Mouse (Mus musculus) fibroblast of lung, adult 2 months (primary cell): Measurements from ENCODE around the gene Ccdc32.
"Not testable (repeated sequence)": the region's sequence is repeated elsewhere in the genome, so short reads cannot be mapped to it uniquely, and the experiment has no call there.

Experiments used
- DNase-seq: peaks from one replicate; pipeline ENCODE4 v3.0.0-alpha.2; 2011; ENCODE audit warnings: low read depth

Gene Ccdc32

DNA sequence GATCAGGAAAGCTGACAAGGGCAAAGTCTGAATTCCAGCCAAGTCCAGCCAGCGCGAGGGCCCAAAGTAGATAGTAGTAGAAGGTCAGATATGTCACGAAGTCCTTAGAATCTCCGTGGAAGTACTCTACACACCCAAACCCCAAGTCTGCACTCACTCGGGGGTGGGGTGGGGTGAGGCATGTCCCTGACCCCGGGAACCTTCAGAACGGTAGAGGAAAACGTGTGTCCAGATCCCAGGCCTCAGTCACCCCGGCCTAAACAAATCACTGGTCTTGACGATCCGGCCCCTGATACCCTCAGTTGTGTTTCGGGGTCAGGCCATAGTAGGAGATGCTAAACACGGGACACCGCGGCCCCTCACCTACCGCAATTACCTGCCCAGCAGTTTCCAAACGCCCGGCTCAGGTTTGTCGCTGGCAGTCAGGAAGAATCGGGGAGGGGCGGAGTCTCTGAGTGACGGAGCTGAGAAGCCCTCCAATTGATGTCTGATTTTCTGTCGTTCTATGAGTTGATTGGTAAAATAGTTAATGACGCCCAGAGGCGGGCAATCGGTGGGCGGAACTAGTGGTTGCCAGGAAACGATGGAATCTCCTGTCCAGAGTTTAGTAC, at the start of gene Ccdc32:
Gene Ccdc32 (minus strand): TSS at position 453 of the 611 bp plus-strand sequence.
- DNase-seq = peak; percentile 90

DNA sequence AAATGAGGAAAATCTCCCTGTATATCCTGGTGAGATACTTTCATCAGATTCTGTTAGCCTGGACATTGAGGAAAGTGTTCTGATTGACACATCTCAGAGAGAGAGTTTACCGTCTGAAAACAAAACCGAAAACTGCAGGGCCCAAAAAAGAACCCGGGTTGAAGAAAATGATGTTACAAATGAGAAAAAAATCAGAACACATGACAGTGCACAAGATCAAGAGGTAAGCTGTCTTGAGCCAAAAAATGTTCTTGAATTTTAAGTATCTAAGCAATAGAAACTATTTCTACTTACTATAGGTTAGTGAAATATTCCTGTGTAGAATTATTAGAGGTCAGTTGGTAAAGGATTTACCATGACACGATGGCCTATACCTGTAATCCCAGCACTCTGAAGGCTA, 43.2 kb upstream of the Ccdc32 start:
- DNase-seq = no peak

DNA sequence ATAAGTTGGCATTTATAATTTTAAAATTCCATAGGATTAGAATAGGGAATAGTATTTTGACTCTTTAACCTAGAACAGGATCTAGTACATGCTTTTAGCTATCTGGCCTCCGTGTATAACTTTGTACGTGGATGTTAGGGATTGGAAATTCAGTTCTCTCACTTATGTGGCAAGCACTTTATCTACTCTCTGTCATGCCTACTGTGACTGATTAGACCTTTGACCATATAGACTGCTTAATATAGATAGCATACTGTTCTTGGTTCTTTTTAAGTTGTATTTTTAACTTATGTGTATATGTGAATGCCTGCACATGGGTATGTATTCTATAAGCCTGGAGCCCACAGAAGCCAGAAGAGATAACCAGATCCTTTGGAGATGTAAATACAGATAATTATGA, 30.9 kb upstream of the Ccdc32 start:
- DNase-seq = no peak

DNA sequence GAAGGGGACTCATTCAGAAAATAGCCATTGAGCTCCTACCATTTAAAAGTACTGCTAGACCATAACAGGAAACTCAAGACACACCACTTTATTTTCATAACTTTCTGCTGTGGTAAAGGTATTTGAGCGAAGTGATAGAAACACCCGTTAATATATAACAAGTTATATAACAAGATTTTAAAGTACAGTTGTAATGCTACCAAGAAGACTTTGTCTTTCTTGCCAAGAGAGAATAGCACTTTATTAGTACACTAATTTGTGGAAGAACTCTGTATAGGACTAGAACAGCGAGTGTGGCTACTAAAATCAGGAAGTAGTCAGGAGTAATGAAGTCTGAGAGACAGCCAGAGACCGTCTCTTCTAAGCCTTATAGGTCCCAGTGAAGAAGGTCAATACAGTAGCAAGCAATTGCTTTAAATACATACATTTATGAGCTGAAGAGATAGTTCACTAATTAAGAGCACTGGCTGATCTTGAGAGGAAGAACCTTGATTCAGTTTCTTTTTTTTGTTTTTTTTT, 21.0 kb upstream of the Ccdc32 start:
- no peak for DNase-seq

DNA sequence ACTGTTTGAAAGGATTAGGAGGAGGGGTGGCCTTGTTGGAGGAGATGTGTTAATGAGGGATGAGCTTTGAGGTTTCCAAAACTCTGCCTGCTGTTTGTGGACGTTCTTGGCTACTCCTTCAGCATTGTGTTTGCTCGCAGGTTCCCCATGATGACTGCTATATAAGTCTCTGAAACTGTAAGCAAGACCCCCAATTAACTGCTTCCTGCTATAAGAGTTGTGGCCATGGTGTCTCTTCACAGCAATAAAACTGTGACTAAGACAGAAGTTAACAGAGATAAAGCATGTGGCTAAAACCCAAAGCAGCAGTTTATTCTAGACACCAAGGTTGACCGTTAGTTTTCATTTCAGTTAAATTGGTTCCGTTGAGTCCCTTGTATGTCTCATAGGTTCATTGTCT, 18.7 kb upstream of the Ccdc32 start:
- DNase-seq = no peak

DNA sequence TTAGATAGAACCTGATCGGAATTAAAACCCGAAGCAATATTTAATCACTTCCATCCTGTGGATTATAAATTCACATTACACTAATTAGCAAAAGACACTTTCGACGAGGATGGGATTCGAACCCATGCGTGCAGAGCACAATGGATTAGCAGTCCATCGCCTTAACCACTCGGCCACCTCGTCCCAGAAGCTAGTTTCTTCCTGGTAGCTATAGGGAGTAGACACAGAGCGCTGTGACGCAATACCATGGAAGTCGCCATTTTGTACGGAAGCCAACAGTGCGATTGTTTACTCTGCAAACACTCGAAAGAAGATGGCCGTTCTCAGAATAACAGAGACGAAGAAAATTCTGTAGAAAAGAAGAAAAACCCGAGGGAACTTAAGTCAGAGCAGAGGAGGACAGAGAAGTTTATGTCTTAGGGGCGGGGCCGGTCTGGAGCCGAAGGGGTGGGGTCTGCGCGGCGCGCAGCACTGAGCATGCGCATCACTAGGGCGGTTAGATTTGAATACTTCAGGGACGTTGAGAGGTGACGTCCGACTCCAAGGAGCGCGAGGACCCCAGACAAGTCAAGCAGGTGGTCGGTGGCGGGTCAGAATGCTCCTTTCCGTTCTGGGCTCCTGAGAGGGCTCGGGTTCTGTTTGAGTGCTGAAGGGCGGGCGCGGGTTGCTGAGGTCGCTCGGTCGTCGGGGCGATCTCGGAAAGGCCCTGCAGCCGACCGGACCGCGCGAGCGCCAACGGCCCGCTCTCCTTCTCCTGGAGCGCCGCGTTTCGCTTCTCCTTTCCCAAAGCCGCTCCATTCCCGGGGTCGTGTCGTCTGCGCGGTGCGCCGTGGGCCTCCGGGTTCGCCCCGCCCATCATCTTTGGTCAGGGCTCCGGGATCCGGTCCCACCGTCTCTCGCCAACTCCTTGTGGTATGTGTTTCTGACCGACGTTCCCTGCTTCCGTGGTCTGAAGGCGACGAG, 17.7 kb upstream of the Ccdc32 start, which contains the start of gene Knl1:
Gene Knl1 (plus strand): TSS at position 471 of the 963 bp plus-strand sequence.
- DNase-seq = peak; percentile 87

DNA sequence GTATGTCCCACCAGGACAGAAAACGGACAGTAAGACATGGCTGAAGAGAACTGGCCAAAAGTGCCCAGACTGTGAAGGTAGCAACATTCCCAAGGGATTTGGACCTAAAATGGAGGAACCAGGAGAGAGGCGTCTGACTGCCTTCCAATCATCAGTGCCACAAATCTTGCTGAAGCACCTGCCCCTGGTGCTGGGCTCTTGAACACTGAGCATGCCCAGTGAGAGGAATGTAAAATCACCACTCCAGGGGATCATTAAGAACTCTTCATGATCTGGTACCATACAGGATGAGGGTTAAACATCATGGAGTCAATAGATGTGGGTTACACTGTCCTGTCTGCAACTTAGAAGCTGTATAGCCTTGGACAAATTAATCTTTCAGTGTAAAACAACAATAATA, 16.0 kb upstream of the Ccdc32 start:
- no peak for DNase-seq

DNA sequence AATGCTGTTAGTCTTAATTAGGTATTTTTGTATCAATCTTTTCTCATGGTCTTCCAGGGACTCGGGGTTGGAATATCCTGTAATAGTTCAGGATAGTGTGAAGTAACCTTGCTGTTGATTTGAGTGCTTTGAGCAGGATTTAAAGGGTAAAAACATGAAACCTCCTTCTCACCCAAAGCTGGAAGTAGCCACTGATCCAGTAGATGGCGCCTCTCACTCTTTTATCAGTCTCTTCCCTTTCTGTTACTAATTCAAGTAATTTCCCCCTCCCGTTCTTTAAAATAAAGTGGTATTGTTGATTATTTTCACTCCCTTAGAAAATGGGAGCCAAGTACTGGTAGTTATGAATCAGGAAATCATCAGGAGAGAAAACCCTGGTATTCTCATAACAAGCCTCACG, 11.7 kb upstream of the Ccdc32 start:
- no peak for DNase-seq

DNA sequence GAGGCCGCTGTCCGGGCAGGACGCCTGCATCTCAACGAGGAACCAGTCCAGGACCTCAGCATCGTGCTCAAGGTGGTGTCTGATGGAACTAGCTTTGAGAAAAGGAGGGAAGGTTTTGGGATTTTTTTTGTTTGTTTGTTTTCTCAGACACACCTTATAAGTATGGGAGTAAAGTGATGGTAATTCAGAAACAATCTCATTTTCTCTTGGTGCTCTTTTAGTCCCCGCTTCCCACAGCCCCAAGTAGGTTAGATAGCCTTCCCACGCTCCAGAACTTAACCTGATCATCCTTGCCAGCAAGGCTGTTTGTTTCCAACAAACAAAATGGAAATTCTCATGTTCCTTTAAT, 6.2 kb upstream of the Ccdc32 start:
- no peak for DNase-seq

DNA sequence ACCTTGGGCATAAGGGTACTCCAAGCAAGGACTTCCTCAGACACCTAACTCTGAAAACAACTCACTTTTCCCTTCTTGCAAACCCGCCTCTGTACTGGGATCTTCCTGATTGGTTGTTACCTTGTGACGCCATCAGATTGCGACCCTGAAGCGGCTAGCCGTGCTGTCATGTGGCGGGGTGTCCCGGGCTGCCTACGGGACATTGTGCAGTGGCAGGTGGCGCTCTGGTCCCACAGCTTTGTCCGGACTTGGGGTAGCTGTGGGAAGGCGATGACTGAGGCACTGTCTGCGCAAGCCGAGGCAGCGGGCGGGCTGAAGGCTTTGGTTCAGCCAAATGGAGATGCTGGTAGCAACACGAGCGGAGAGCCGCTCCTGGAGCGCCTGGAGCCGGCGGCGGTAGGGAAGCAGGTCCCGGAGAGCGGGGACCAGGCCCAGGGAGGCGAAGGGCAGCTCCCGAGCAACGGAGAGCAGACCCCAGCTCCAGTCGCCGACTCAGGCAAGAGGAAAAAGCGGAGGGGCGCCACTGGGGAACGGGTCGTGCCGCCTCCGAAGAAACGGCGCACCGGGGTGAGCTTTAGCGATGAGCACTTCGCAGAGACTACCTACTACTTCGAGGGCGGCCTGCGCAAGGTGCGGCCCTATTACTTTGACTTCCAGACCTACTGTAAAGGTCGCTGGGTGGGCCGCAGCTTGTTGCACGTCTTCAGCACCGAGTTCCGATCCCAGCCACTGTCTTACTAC, 5.6 kb upstream of the Ccdc32 start, which contains the start of gene Rpusd2:
Gene Rpusd2 (plus strand): TSS at position 135 of the 741 bp plus-strand sequence.
- DNase-seq = peak; percentile 90

DNA sequence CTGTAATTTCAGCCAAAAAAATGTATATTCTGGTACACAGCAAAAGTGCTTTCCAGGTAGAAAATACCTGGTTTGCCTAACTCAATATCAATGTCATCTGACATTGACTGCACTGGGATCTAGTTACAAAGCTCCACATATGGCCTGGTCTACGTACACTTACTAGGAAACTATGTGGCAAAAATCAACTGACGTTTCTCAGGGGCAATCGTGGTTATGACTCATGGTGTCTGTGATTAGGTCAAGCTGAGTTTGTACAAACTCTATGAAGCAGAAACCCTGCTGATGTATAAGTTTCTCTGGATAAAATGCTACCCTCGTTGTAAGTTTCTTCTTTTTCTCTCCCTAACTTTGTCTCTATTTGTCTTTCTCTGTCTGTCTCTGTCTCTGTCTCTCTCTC, 3.0 kb upstream of the Ccdc32 start:
- DNase-seq = no peak

DNA sequence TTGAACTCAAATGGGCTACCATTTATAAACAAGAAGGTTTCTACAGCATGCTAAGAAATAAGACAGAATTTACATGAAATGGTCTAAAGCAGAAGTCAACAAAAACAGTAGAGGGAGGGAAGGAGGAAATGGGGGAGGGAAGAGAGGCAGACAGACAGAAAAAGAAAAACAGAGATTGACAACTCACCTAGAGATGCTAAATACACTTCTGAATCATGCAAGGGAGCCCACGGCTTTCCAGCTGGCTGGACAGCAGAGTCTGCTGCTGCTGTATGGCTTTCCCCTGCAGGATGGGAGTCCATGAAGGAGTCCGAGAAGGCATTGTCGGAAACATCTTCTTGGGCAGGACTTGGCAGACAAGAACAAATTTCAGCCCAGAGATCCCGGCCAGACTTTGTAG, 2.2 kb downstream of the Ccdc32 start:
- no peak for DNase-seq

DNA sequence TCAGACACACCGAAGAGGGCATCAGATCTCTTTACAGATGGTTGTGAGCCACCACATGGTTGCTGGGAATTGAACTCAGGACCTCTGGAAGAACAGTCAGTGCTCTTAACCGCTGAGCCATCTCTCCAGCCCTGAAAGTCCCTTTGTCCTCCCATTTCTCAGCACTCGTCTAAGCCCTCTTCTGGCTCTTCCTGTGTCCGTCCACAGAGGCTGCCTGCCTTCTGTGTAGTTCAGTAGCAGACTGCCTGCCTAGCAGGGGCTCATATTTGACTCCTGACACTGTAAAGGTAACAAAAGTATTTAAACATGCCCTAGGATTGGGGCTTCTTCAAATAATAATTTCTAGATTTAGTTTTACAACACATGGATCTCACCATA, 4.0 kb downstream of the Ccdc32 start:
- DNase-seq = no peak

DNA sequence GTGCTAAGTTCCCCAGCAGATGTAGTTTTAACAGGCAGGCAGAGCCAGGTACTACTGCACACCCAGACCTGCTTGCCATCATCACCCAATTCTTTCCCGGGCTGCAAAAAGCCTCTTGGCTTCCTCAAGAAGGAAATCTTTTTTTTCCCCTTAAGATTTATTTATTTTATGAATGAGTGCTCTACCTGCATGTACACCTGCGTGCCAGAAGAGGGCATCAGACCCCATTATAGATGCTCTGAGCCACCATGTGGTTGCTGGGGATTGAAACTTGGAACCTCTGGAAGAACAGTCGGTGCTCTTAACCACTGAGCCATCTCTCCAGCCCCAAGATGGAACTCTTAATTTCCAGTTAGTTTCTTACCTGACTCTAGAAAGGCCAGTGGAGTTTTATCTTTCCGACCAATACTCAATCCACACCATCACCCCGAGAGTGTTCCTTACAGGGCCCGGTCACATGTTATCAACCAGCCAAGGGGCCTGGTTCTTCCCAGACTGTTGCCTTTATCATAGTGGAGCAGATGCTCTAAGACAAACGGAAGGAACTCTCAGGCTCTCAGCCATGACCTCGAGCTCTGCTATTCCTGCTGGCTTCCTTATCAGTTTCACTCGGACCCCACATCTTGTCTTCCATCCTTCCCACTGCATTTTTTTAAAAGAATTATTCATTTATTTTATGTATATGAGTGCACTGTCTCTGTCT, 4.5 kb downstream of the Ccdc32 start:
- no peak for DNase-seq

DNA sequence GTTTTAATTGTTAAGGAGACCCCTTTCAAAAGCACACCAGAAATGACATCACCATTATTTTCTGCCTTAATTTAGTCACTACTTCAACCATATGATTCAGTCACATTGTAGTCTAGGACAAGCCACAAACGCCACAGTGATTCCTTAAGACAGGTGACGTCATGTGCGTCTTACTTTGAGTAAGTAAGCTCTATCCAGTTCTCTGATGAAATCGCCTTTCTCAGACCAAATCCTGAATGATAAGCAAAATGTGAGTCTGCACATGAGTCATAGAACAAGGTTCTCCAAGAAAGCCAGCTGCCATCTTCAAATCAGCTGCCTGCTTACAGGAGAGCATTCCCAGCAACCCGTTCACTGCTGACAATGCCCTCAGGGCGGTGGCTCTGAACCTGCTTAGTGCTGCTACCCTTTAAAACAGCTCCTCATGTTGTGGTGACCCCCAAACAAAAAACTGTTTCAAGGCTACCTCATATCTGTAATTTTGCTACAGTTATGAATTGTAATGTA, 6.0 kb downstream of the Ccdc32 start:
- DNase-seq = no peak

DNA sequence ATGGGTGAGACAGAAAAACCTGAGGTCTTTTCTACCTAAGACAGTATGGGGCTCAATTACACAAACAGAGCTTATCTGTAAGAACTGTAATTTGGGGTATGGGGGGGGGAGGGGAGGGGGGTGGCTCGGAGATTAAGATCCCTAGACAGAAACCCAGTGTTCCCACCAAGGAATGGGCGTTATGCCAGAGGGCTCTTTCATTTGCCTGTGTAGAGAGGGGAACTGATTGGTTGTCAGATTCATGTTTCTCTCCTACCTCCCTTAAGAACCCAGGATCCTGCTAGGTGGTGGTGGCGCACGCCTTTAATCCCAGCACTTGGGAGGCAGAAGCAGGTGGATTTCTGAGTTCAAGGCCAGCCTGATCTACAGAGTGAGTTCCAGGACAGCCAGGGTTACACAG, 9.7 kb downstream of the Ccdc32 start:
- no peak for DNase-seq

DNA sequence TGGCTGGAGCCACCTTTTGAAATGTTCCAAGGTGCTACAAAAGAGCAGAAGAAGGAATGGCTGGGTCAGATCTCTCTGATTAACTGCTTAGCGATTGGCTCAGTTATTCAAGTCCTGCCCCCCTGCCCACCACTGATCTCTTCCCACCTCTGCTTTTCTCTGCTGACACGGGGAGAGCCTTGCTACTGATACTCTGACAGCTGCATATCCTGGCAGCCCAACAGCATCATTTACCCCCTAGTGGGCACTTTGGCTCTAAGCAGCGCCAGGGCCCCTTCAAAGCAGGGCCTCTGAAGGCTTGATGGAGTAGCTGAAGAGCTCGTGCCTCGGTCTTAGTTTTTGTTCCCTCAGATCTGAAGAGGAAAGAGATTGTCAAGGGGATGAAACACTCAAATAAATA, 10.1 kb downstream of the Ccdc32 start:
- DNase-seq = no peak

DNA sequence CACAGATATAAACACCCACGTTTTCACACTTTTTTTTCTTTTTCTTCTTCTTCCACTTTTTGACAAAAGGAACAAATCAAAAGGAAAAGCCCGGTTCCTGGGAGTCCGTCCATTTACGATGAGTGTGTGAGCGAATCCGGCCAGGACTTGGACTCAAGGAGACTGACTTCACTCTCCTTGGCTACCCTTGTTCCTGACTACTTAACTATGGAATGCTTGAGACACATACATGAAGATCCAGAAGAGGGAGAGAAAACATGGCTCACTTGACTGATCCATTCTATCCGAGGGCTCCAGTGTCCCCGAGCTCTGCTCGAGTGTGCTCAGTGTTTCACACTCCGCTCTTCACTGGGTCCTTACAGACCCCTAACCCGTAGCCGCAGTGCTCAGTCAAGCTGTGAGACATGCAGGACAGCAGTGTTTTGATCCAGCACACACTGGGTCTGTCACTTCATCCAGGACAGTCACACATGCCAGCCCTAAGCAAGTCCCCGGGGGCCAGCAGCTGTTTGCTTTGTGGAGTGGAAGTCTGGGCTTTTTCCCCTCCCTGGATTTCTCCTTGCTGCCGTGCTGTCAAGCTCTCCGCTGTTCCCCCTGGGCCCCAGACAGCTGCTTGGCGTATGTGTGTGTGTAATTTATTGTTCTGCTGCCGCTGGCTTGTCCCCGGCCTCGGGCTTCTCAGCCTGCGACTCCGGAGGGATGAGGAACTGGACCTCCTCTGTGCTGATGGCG, 10.6 kb downstream of the Ccdc32 start:
- DNase-seq = no peak

DNA sequence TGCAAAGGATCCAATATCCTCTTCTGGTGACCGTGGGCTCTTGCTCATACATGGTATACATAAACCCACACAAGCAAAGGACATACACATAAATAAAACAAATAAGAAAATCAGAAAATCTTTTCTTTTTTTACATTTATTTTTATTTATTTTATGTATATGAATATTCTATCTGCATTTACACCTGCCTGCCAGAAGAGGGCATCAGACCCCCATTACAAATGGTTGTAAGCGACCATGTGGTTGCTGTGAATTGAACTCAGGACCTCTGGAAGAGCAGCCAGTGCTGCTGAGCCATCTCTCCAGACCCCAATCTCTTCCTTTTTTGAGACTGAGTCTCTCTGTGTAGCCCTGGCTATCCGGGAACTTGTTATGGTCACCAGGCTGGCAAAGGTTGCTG, 11.5 kb downstream of the Ccdc32 start:
- DNase-seq = no peak

DNA sequence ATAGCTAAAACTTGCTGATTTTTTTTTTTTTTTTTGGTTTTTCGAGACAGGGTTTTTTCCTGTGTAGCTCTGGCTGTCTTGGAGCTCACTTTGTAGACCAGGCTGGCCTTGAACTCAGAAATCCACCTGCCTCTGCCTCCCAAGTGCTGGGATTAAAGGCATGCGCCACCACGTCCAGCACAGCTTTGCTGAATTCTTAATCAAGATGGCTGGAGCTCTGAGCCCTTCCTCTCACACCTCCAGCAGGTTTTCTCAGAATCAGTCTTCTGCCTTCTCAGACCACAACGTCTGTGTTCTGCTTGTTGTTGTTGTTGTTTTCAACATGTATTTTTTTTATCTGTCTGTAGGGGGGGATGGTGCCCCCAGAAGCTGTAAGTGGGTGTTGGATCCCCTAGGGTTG, 12.9 kb downstream of the Ccdc32 start:
- not testable (repeated sequence) for DNase-seq

DNA sequence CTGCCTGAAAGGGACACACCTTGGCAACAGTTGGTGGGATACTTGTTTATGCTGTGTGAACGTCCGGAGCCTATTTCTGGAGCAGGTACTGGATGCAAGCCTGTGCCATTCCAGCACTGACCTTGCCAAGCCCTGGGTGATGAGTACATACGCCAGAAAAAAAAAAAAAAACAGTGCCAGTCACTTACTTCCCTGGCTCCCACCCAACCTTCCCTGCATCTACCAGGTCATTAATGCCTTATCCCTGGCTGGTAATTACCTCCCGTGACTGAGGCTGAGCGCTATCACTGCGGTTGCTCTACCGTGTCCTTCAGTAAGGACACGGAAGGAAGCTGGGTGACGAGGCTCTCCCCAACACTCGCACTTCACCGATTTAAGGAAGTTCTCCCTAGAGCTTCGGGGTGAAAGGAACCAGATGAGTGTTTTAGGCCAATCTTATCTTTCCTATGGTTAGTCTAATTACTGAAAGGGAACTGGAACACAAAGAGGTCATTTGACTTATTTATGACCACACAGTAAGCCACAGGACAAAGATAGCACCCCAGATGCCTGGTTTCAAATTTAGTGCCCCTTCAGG, 13.5 kb downstream of the Ccdc32 start:
- DNase-seq = no peak
